Comparison of ENCODE assay signal across 1 mouse cellular context in the genomic region with DNA sequence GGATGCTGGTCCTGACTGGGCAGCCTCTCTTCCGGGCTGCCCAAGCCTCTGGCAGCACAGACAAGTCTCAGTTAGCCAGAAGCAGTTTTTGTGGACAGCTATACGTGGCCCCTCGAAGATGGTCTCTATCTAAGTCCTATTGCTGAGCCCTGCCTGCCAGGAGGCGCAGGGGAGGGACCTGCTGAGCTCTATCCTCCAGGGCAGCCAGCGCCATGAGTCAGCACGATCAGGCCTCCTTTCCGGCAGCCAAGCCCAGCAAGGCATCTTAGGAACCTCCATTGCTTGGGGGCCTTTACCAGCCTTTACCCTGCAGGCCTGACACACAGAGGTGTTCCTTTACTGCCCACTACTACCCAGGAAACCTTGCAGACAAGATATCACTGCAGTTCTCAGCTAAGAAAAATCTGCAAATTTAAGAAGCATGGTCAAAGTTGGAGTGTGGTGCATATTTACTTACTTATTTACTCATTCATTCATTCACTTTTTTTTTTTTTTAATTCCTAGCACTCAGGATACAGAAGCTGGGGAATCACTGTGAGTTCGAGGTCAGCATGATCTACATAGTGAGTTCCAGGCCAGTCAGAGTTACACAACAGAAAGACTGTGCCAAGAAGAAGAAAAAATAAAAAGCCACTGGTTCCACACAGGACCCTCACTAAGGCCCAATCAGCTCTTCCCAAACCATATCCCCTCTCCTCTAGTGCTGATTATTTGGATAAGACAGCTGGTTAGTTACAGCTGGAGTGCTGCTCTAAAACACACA.
TF ChIP-seq lines count a peak whose summit lies in the region.

No protein-coding gene starts in this region.

TF ChIP-seq in ES-E14, 5 proteins besides CTCF, POLR2A, EP300 and RAD21 (continued from another document):
- peak; percentile 55; the same call in 1 of the 2 replicates for TF ChIP-seq MAFK (IDR thresholded peaks at IDR 0.05; ENCODE audit: insufficient read depth, low read depth, low read length)
